Mouse (Mus musculus): ENCODE data around the gene H2afx. TPM values are rescaled to one million over a fixed set of nuclear protein-coding genes. Genes with fewer than 3 reads are reported as not detected.

H2afx gene
- total and polyA plus RNA-seq, 3 experiments: 89.6 to 828 TPM; not detected in 1

DNA sequence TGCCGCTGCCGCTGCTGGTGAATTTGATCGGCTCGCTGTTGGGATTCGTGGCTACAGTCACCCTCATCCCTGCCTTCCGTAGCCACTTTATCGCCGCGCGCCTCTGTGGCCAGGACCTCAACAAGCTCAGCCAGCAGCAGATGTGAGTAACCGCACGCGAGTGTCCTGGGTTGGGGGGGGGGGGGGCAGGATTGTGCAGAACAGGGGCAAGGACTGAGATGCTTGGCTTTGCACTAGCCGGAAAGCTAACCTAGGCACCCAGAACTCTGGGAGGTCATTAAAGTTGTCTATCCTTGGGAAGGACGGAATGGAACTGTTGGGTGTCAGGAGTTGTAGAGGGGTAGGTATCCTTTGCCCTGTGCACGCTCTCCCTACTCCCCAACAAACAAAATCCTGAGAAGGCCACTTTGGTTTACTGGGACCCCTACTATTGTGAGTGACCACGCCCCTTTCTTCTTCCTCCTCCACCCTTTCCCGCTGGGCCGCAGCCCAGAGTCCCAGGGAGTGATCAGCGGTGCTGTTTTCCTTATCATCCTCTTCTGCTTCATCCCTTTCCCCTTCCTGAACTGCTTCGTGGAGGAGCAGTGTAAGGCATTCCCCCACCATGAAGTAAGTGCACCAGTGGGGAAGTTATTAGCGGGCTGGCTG lies 7.3 kb upstream of the H2afx start:
- Histone ChIP-seq H3K9me3 (replicated peaks; ENCODE audit: insufficient read depth, low read length) (no peaks in the 10 kb centered on the region), H3K4me1 (ENCODE audit: control insufficient read depth in 1 of 2, insufficient read depth in 2 of 2, low read length in 2 of 2) (peaks cover 2 to 9% of the 10 kb centered on the region in 2 experiments; a peak in 3 of 4 replicates), H3K79me2 (ENCODE audit: control insufficient read depth, insufficient read depth, low read length, poor library complexity) (peaks cover 11% of the 10 kb centered on the region; the same call in 1 of the 2 replicates), H3K4me3 (ENCODE audit: control insufficient read depth in 1 of 2, insufficient read depth in 1 of 2, low read depth in 2 of 2, low read length in 2 of 2) (peak overlapping the region; percentile 54 to 82), H3K27me3 (ENCODE audit: control insufficient read depth in 1 of 2, insufficient read depth in 2 of 2, low read length in 2 of 2) (no peaks in the 10 kb centered on the region), H3K27ac (ENCODE audit: control insufficient read depth, low read depth, low read length) (peak overlapping the region; percentile 96), H3K36me3 (ENCODE audit: control insufficient read depth in 1 of 2, insufficient read depth in 2 of 2, low read length in 2 of 2) (peaks cover 0 to 3% of the 10 kb centered on the region in 2 experiments; a peak in 1 of 4 replicates), H3K9ac (ENCODE audit: control insufficient read depth, low read depth, low read length, poor library complexity, severe bottlenecking) (peak overlapping the region; percentile 90)
- TF ChIP-seq NELFE (IDR thresholded peaks at IDR 0.05; ENCODE audit: low read depth, low read length): 0 out of 2 replicates have a peak, but pooled peaks have one; percentile 1
- TF ChIP-seq TBP (IDR thresholded peaks at IDR 0.05; ENCODE audit: low read depth, low read length): no peak
- no peak for TF ChIP-seq POLR2AphosphoS2 (IDR thresholded peaks at IDR 0.05; ENCODE audit: low read length)
- TF ChIP-seq POLR2A (IDR thresholded peaks at IDR 0.05; ENCODE audit: control insufficient read depth in 1 of 2, insufficient read depth in 1 of 2, low read depth in 1 of 2, low read length in 2 of 2, poor library complexity in 1 of 2): no peak; a peak in 1 of 4 replicates
- TF ChIP-seq HCFC1 (IDR thresholded peaks at IDR 0.05; ENCODE audit: low read depth, low read length): no peak
- 0 out of 2 replicates have a peak, but pooled peaks have one; percentile 15 for TF ChIP-seq E2F4 (IDR thresholded peaks at IDR 0.05; ENCODE audit: borderline replicate concordance, low read depth, low read length)
- TF ChIP-seq KAT2A (conservative IDR thresholded peaks at IDR 0.05; ENCODE audit: low read depth, low read length): no peak
- TF ChIP-seq TAL1 (IDR thresholded peaks at IDR 0.05; ENCODE audit: low read length): no peak
- no peak for TF ChIP-seq CHD2 (IDR thresholded peaks at IDR 0.05; ENCODE audit: low read length)
- TF ChIP-seq MYC (IDR thresholded peaks at IDR 0.05; ENCODE audit: low read depth, low read length): 0 out of 2 replicates have a peak, but pooled peaks have one; percentile 20
- TF ChIP-seq MAX (IDR thresholded peaks at IDR 0.05; ENCODE audit: low read length): no peak
- TF ChIP-seq ZMIZ1 (IDR thresholded peaks at IDR 0.05; ENCODE audit: low read depth, low read length): no peak
- TF ChIP-seq MYB (IDR thresholded peaks at IDR 0.05; ENCODE audit: low read depth, low read length): no peak
- no peak for TF ChIP-seq RAD21 (IDR thresholded peaks at IDR 0.05; ENCODE audit: low read depth, low read length)
- TF ChIP-seq POLR2AphosphoS5 (IDR thresholded peaks at IDR 0.05; ENCODE audit: borderline replicate concordance, low read depth, low read length): no peak
- no peak for TF ChIP-seq MAFK (IDR thresholded peaks at IDR 0.05; ENCODE audit: borderline replicate concordance, low read depth, low read length)
- no peak for TF ChIP-seq EP300 (IDR thresholded peaks at IDR 0.05; ENCODE audit: low read depth in 1 of 2, low read length in 2 of 2)
- DNase-seq (ENCODE audit: low read depth, low spot score): peak; percentile 63

DNA sequence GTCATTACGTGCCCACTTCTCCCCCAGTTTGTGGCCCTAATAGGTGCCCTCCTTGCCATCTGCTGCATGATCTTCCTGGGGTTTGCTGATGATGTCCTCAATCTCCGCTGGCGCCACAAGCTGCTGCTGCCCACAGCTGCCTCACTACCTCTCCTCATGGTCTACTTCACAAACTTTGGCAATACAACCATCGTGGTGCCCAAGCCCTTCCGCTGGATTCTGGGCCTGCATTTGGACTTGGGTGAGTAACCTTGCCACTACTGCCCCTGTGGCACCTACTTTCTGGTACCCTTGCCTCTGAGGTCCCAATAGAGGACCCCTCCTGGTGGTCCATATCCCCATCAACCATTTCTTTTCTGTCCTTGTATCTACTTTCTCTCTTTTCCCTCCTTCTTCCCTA lies 6.6 kb upstream of the H2afx start:
- H3K79me2 ChIP-seq (ENCODE audit: control insufficient read depth, insufficient read depth, low read length, poor library complexity): peaks cover 11% of the 10 kb centered on the region; the same call in 1 of the 2 replicates
- TF ChIP-seq MYB (IDR thresholded peaks at IDR 0.05; ENCODE audit: low read depth, low read length) (no peak), SIN3A (IDR thresholded peaks at IDR 0.05; ENCODE audit: low read length) (no peak), E2F4 (IDR thresholded peaks at IDR 0.05; ENCODE audit: borderline replicate concordance, low read depth, low read length) (no peak), NELFE (IDR thresholded peaks at IDR 0.05; ENCODE audit: low read depth, low read length) (no peak), MAZ (IDR thresholded peaks at IDR 0.05; ENCODE audit: low read depth, low read length) (no peak), ELF1 (IDR thresholded peaks at IDR 0.05; ENCODE audit: low read depth, low read length) (no peak), RAD21 (IDR thresholded peaks at IDR 0.05; ENCODE audit: low read depth, low read length) (no peak), POLR2AphosphoS5 (IDR thresholded peaks at IDR 0.05; ENCODE audit: borderline replicate concordance, low read depth, low read length) (no peak), MXI1 (IDR thresholded peaks at IDR 0.05; ENCODE audit: low read depth, low read length) (no peak), CHD1 (IDR thresholded peaks at IDR 0.05; ENCODE audit: low read depth, low read length) (no peak), KAT2A (conservative IDR thresholded peaks at IDR 0.05; ENCODE audit: low read depth, low read length) (no peak), GABPA (IDR thresholded peaks at IDR 0.05; ENCODE audit: low read depth, low read length) (no peak), JUND (IDR thresholded peaks at IDR 0.05; ENCODE audit: low read depth, low read length) (no peak), ZNF384 (IDR thresholded peaks at IDR 0.05; ENCODE audit: low read depth, low read length) (no peak), CHD2 (IDR thresholded peaks at IDR 0.05; ENCODE audit: low read length) (no peak), HCFC1 (IDR thresholded peaks at IDR 0.05; ENCODE audit: low read depth, low read length) (no peak), MAX (IDR thresholded peaks at IDR 0.05; ENCODE audit: low read length) (no peak), GATA1 (IDR thresholded peaks at IDR 0.05; ENCODE audit: low read depth, low read length) (no peak), POLR2AphosphoS2 (IDR thresholded peaks at IDR 0.05; ENCODE audit: low read length) (no peak), ZC3H11A (IDR thresholded peaks at IDR 0.05; ENCODE audit: low read depth, low read length) (no peak)
- H3K9ac ChIP-seq (ENCODE audit: control insufficient read depth, low read depth, low read length, poor library complexity, severe bottlenecking): no peak overlapping the region
- no peak for DNase-seq (ENCODE audit: low read depth, low spot score)
- peaks cover 0 to 3% of the 10 kb centered on the region in 2 experiments; a peak in 1 of 4 replicates for H3K36me3 ChIP-seq (ENCODE audit: control insufficient read depth in 1 of 2, insufficient read depth in 2 of 2, low read length in 2 of 2)
- H3K27me3 ChIP-seq (ENCODE audit: control insufficient read depth in 1 of 2, insufficient read depth in 2 of 2, low read length in 2 of 2): no peaks in the 10 kb centered on the region
- H3K27ac ChIP-seq (ENCODE audit: control insufficient read depth, low read depth, low read length): no peak overlapping the region
- peaks cover 2 to 9% of the 10 kb centered on the region in 2 experiments; a peak in 3 of 4 replicates for H3K4me1 ChIP-seq (ENCODE audit: control insufficient read depth in 1 of 2, insufficient read depth in 2 of 2, low read length in 2 of 2)
- H3K9me3 ChIP-seq (replicated peaks; ENCODE audit: insufficient read depth, low read length): no peaks in the 10 kb centered on the region
- no peak overlapping the region for H3K4me3 ChIP-seq (ENCODE audit: control insufficient read depth in 1 of 2, insufficient read depth in 1 of 2, low read depth in 2 of 2, low read length in 2 of 2)

Measured in MEL (cell line).